Mouse (Mus musculus): ENCODE measurements at regions not wholly inside any gene's neighbourhood (a gene's known extent, or its start where the extent isn't known, plus 50 kb on each side); places are given as distances from the start of the nearest gene placed in this dataset.

- Histone ChIP-seq H3K9ac (no peak overlapping the region), H3K4me2 (replicated peaks) (no peak overlapping the region), H3K27ac (no peak overlapping the region), H3K27me3 (ENCODE audit: control insufficient read depth, insufficient read depth, low read length) (no peaks in the 10 kb centered on the region), H3K36me3 (replicated peaks; ENCODE audit: control insufficient read depth, insufficient read depth) (no peaks in the 10 kb centered on the region), H3K4me1 (replicated peaks; ENCODE audit: control insufficient read depth, insufficient read depth, low read length) (peaks cover 8% of the 10 kb centered on the region; the same call in 1 of the 2 replicates), H3K4me3 (replicated peaks; ENCODE audit: low read length) (no peak overlapping the region), H3K9me3 (ENCODE audit: control insufficient read depth, low read length) (no peaks in the 10 kb centered on the region)
- 76% methylated on average over 7 of the region's 7 CpGs for WGBS
- DNase-seq (ENCODE audit: low spot score) (no peak), ATAC-seq (ENCODE audit: low FRiP score) (no peak)
Observed at GRCm38 (mm10) chr8:8334515-8334914, 326.5 kb downstream of the Efnb2 start.

- 61% methylated on average over 7 of the region's 7 CpGs for WGBS
- no peak for ATAC-seq (ENCODE audit: low FRiP score)
- H3K27ac ChIP-seq: no peak overlapping the region
- H3K4me3 ChIP-seq (replicated peaks; ENCODE audit: low read length): no peak overlapping the region
- H3K9me3 ChIP-seq (ENCODE audit: control insufficient read depth, low read length): no peaks in the 10 kb centered on the region
- H3K4me1 ChIP-seq (replicated peaks; ENCODE audit: control insufficient read depth, insufficient read depth, low read length): peaks cover 14% of the 10 kb centered on the region; the same call in 1 of the 2 replicates
- H3K27me3 ChIP-seq (ENCODE audit: control insufficient read depth, insufficient read depth, low read length): no peaks in the 10 kb centered on the region
- no peak for DNase-seq (ENCODE audit: low spot score)
- no peak overlapping the region for H3K4me2 ChIP-seq (replicated peaks)
- no peaks in the 10 kb centered on the region for H3K36me3 ChIP-seq (replicated peaks; ENCODE audit: control insufficient read depth, insufficient read depth)
- H3K9ac ChIP-seq: no peak overlapping the region
Observed at GRCm38 (mm10) chr8:8331249-8331648, 329.8 kb downstream of the Efnb2 start.

- H3K9me3 ChIP-seq (ENCODE audit: control insufficient read depth, low read length): no peaks in the 10 kb centered on the region
- H3K36me3 ChIP-seq (replicated peaks; ENCODE audit: control insufficient read depth, insufficient read depth): no peaks in the 10 kb centered on the region
- no peak overlapping the region for H3K4me2 ChIP-seq (replicated peaks)
- no peaks in the 10 kb centered on the region for H3K27me3 ChIP-seq (ENCODE audit: control insufficient read depth, insufficient read depth, low read length)
- no peak overlapping the region for H3K9ac ChIP-seq
- peaks cover 6% of the 10 kb centered on the region; the same call in 1 of the 2 replicates for H3K4me1 ChIP-seq (replicated peaks; ENCODE audit: control insufficient read depth, insufficient read depth, low read length)
- WGBS: 32% methylated on average over 7 of the region's 7 CpGs
- H3K4me3 ChIP-seq (replicated peaks; ENCODE audit: low read length): no peak overlapping the region
- no peak overlapping the region for H3K27ac ChIP-seq
- no peak for ATAC-seq (ENCODE audit: low FRiP score)
- DNase-seq (ENCODE audit: low spot score): no peak
Observed at GRCm38 (mm10) chr8:8328010-8328666, 332.9 kb downstream of the Efnb2 start.

- H3K27me3 ChIP-seq (ENCODE audit: control insufficient read depth, insufficient read depth, low read length): no peaks in the 10 kb centered on the region
- no peaks in the 10 kb centered on the region for H3K9me3 ChIP-seq (ENCODE audit: control insufficient read depth, low read length)
- WGBS: 66% methylated on average over 16 of the region's 16 CpGs
- no peak overlapping the region for H3K4me3 ChIP-seq (replicated peaks; ENCODE audit: low read length)
- DNase-seq (ENCODE audit: low spot score) (no peak), ATAC-seq (ENCODE audit: low FRiP score) (no peak)
- H3K4me1 ChIP-seq (replicated peaks; ENCODE audit: control insufficient read depth, insufficient read depth, low read length): peaks cover 6% of the 10 kb centered on the region; the same call in 1 of the 2 replicates
- no peak overlapping the region for H3K9ac ChIP-seq
- H3K36me3 ChIP-seq (replicated peaks; ENCODE audit: control insufficient read depth, insufficient read depth): no peaks in the 10 kb centered on the region
- no peak overlapping the region for H3K27ac ChIP-seq
- no peak overlapping the region for H3K4me2 ChIP-seq (replicated peaks)
Observed at GRCm38 (mm10) chr8:8326066-8326834, 334.8 kb downstream of the Efnb2 start.

GRCm38 (mm10) chr8:8325420-8325819, 335.6 kb downstream of the Efnb2 start:
- Histone ChIP-seq H3K27ac (no peak overlapping the region), H3K4me3 (replicated peaks; ENCODE audit: low read length) (no peak overlapping the region), H3K9me3 (ENCODE audit: control insufficient read depth, low read length) (no peaks in the 10 kb centered on the region), H3K4me1 (replicated peaks; ENCODE audit: control insufficient read depth, insufficient read depth, low read length) (peaks cover 6% of the 10 kb centered on the region; the same call in 1 of the 2 replicates), H3K4me2 (replicated peaks) (no peak overlapping the region), H3K36me3 (replicated peaks; ENCODE audit: control insufficient read depth, insufficient read depth) (no peaks in the 10 kb centered on the region), H3K9ac (no peak overlapping the region), H3K27me3 (ENCODE audit: control insufficient read depth, insufficient read depth, low read length) (no peaks in the 10 kb centered on the region)
- DNase-seq (ENCODE audit: low spot score): no peak
- ATAC-seq (ENCODE audit: low FRiP score): no peak
- WGBS: 50% methylated on average over 4 of the region's 4 CpGs

- Histone ChIP-seq H3K4me1 (replicated peaks; ENCODE audit: control insufficient read depth, insufficient read depth, low read length) (peaks cover 6% of the 10 kb centered on the region; the same call in 1 of the 2 replicates), H3K9ac (no peak overlapping the region), H3K9me3 (ENCODE audit: control insufficient read depth, low read length) (no peaks in the 10 kb centered on the region), H3K27ac (no peak overlapping the region), H3K4me2 (replicated peaks) (no peak overlapping the region), H3K36me3 (replicated peaks; ENCODE audit: control insufficient read depth, insufficient read depth) (no peaks in the 10 kb centered on the region), H3K4me3 (replicated peaks; ENCODE audit: low read length) (no peak overlapping the region), H3K27me3 (ENCODE audit: control insufficient read depth, insufficient read depth, low read length) (no peaks in the 10 kb centered on the region)
- WGBS: 66% methylated on average over 5 of the region's 5 CpGs
- no peak for ATAC-seq (ENCODE audit: low FRiP score)
- no peak for DNase-seq (ENCODE audit: low spot score)
Observed at GRCm38 (mm10) chr8:8324520-8324919, 336.5 kb downstream of the Efnb2 start.

- H3K27me3 ChIP-seq (ENCODE audit: control insufficient read depth, insufficient read depth, low read length): no peaks in the 10 kb centered on the region
- H3K36me3 ChIP-seq (replicated peaks; ENCODE audit: control insufficient read depth, insufficient read depth): no peaks in the 10 kb centered on the region
- ATAC-seq (ENCODE audit: low FRiP score): no peak
- no peak overlapping the region for H3K4me3 ChIP-seq (replicated peaks; ENCODE audit: low read length)
- no peak overlapping the region for H3K9ac ChIP-seq
- WGBS: 39% methylated on average over 7 of the region's 7 CpGs
- H3K4me2 ChIP-seq (replicated peaks): no peak overlapping the region
- no peak overlapping the region for H3K27ac ChIP-seq
- H3K4me1 ChIP-seq (replicated peaks; ENCODE audit: control insufficient read depth, insufficient read depth, low read length): no peaks in the 10 kb centered on the region
- no peak for DNase-seq (ENCODE audit: low spot score)
- H3K9me3 ChIP-seq (ENCODE audit: control insufficient read depth, low read length): no peaks in the 10 kb centered on the region
Observed at GRCm38 (mm10) chr8:8308253-8308652, 352.8 kb downstream of the Efnb2 start.

- WGBS: 86% methylated on average over 9 of the region's 9 CpGs
- ATAC-seq (ENCODE audit: low FRiP score): no peak
- H3K4me3 ChIP-seq (replicated peaks; ENCODE audit: low read length): no peak overlapping the region
- H3K27me3 ChIP-seq (ENCODE audit: control insufficient read depth, insufficient read depth, low read length): no peaks in the 10 kb centered on the region
- DNase-seq (ENCODE audit: low spot score): no peak
- no peaks in the 10 kb centered on the region for H3K4me1 ChIP-seq (replicated peaks; ENCODE audit: control insufficient read depth, insufficient read depth, low read length)
- H3K9me3 ChIP-seq (ENCODE audit: control insufficient read depth, low read length): no peaks in the 10 kb centered on the region
- H3K27ac ChIP-seq: no peak overlapping the region
- H3K36me3 ChIP-seq (replicated peaks; ENCODE audit: control insufficient read depth, insufficient read depth): no peaks in the 10 kb centered on the region
- no peak overlapping the region for H3K4me2 ChIP-seq (replicated peaks)
- H3K9ac ChIP-seq: no peak overlapping the region
Observed at GRCm38 (mm10) chr8:8307487-8307886, 353.6 kb downstream of the Efnb2 start.

- WGBS: 66% methylated on average over 6 of the region's 6 CpGs
- Histone ChIP-seq H3K4me3 (replicated peaks; ENCODE audit: low read length) (no peak overlapping the region), H3K27me3 (ENCODE audit: control insufficient read depth, insufficient read depth, low read length) (no peaks in the 10 kb centered on the region), H3K9me3 (ENCODE audit: control insufficient read depth, low read length) (no peaks in the 10 kb centered on the region), H3K4me1 (replicated peaks; ENCODE audit: control insufficient read depth, insufficient read depth, low read length) (no peaks in the 10 kb centered on the region), H3K4me2 (replicated peaks) (no peak overlapping the region), H3K9ac (no peak overlapping the region), H3K27ac (no peak overlapping the region), H3K36me3 (replicated peaks; ENCODE audit: control insufficient read depth, insufficient read depth) (no peaks in the 10 kb centered on the region)
- no peak for DNase-seq (ENCODE audit: low spot score)
- ATAC-seq (ENCODE audit: low FRiP score): no peak
Observed at GRCm38 (mm10) chr8:8299965-8300767, 360.9 kb downstream of the Efnb2 start.
